Mouse (Mus musculus): ENCODE measurements around the gene Fnbp1l.

The Fnbp1l gene

GRCm38 (mm10) chr3:122618991-122619930 is at the start of gene Fnbp1l:
Gene Fnbp1l, minus strand, starts transcription at chr3:122619715.
- DNase-seq (ENCODE audit: extremely low read depth, insufficient read length, low spot score), result peak; percentile 80

GRCm38 (mm10) chr3:122660795-122661194 is 41.3 kb upstream of the Fnbp1l start:
- DNase-seq (ENCODE audit: extremely low read depth, insufficient read length, low spot score), result no peak

- DNase-seq (ENCODE audit: extremely low read depth, insufficient read length, low spot score), result no peak
Observed at GRCm38 (mm10) chr3:122659261-122659917, 39.9 kb upstream of the Fnbp1l start.

- DNase-seq (ENCODE audit: extremely low read depth, insufficient read length, low spot score), result no peak
Observed at GRCm38 (mm10) chr3:122647195-122647837, 27.8 kb upstream of the Fnbp1l start.

- DNase-seq (ENCODE audit: extremely low read depth, insufficient read length, low spot score), result no peak
Observed at GRCm38 (mm10) chr3:122640286-122640685, 20.8 kb upstream of the Fnbp1l start.

GRCm38 (mm10) chr3:122639197-122639475 is 19.6 kb upstream of the Fnbp1l start:
- DNase-seq (ENCODE audit: extremely low read depth, insufficient read length, low spot score), result no peak

- DNase-seq (ENCODE audit: extremely low read depth, insufficient read length, low spot score), result peak; percentile 76
Observed at GRCm38 (mm10) chr3:122638329-122639196, 19.0 kb upstream of the Fnbp1l start.

GRCm38 (mm10) chr3:122637280-122637679 is 17.8 kb upstream of the Fnbp1l start:
- DNase-seq (ENCODE audit: extremely low read depth, insufficient read length, low spot score), result no peak

GRCm38 (mm10) chr3:122635246-122635645 is 15.7 kb upstream of the Fnbp1l start:
- DNase-seq (ENCODE audit: extremely low read depth, insufficient read length, low spot score), result no peak

- DNase-seq (ENCODE audit: extremely low read depth, insufficient read length, low spot score), result no peak
Observed at GRCm38 (mm10) chr3:122629580-122629979, 10.1 kb upstream of the Fnbp1l start.

- DNase-seq (ENCODE audit: extremely low read depth, insufficient read length, low spot score), result no peak
Observed at GRCm38 (mm10) chr3:122628956-122629355, 9.4 kb upstream of the Fnbp1l start.

- DNase-seq (ENCODE audit: extremely low read depth, insufficient read length, low spot score), result no peak
Observed at GRCm38 (mm10) chr3:122628546-122628945, 9.0 kb upstream of the Fnbp1l start.

GRCm38 (mm10) chr3:122627846-122628245 is 8.3 kb upstream of the Fnbp1l start:
- no peak for DNase-seq (ENCODE audit: extremely low read depth, insufficient read length, low spot score)

- no peak for DNase-seq (ENCODE audit: extremely low read depth, insufficient read length, low spot score)
Observed at GRCm38 (mm10) chr3:122624591-122624990, 5.1 kb upstream of the Fnbp1l start.

- peak; percentile 33 for DNase-seq (ENCODE audit: extremely low read depth, insufficient read length, low spot score)
Observed at GRCm38 (mm10) chr3:122620285-122620931, 893 bp upstream of the Fnbp1l start.

- DNase-seq (ENCODE audit: extremely low read depth, insufficient read length, low spot score), result peak; percentile 65
Observed at GRCm38 (mm10) chr3:122619931-122620284, 393 bp upstream of the Fnbp1l start.

- no peak for DNase-seq (ENCODE audit: extremely low read depth, insufficient read length, low spot score)
Observed at GRCm38 (mm10) chr3:122618402-122618801, 1.1 kb downstream of the Fnbp1l start.

- no peak for DNase-seq (ENCODE audit: extremely low read depth, insufficient read length, low spot score)
Observed at GRCm38 (mm10) chr3:122617613-122618340, 1.7 kb downstream of the Fnbp1l start.

GRCm38 (mm10) chr3:122612537-122612936 is 7.0 kb downstream of the Fnbp1l start:
- DNase-seq (ENCODE audit: extremely low read depth, insufficient read length, low spot score), result no peak
